Mouse (Mus musculus) stomach, postnatal 0 days (tissue): ENCODE measurements around the gene Socs7. TPM values are rescaled to one million over a fixed set of nuclear protein-coding genes. Genes with fewer than 3 reads are reported as not detected.

Experiments
- ATAC-seq: fragments of 200-750 bp; cut with Nextera tagmentation; 2 replicates; pipeline ENCODE4 v1.8.0; 2017; ENCODE audit not compliant: low FRiP score, low TSS enrichment
- DNase-seq: peaks from one replicate; pipeline ENCODE4 v3.0.0-alpha.2; 2016; ENCODE audit warnings: low spot score
- H3K27ac ChIP-seq: fragments of 300-500 bp; sonication (generic); replicated peaks from 2 replicates; pipeline ENCODE4 v1.5.1; 2014; ENCODE audit warnings: mild to moderate bottlenecking, control low read depth
- H3K27me3 ChIP-seq: fragments of 300-500 bp; sonication (generic); 2 replicates; pipeline ENCODE4 v1.6.1; 2014; ENCODE audit warnings: low read length; ENCODE audit not compliant: control insufficient read depth, insufficient read depth
- H3K36me3 ChIP-seq: fragments of 300-500 bp; sonication (generic); 2 replicates; pipeline ENCODE4 v1.6.1; 2014; ENCODE audit warnings: low read length, mixed read lengths; ENCODE audit not compliant: control insufficient read depth, insufficient read depth
- H3K4me1 ChIP-seq: fragments of 300-500 bp; sonication (generic); replicated peaks from 2 replicates; pipeline ENCODE4 v1.6.1; 2014; ENCODE audit warnings: antibody characterized with exemption; ENCODE audit not compliant: control insufficient read depth, insufficient read depth
- H3K4me2 ChIP-seq: fragments of 300-500 bp; sonication (generic); replicated peaks from 2 replicates; pipeline ENCODE4 v1.6.1; 2014; ENCODE audit warnings: low read depth, mild to moderate bottlenecking, control low read depth, moderate library complexity
- H3K4me3 ChIP-seq: fragments of 300-500 bp; sonication (generic); 2 replicates; pipeline ENCODE4 v1.5.1; 2014; ENCODE audit warnings: low read depth, low read length, control low read depth
- H3K9ac ChIP-seq: fragments of 300-500 bp; sonication (generic); 2 replicates; pipeline ENCODE4 v1.6.1; 2014; ENCODE audit warnings: mild to moderate bottlenecking, low read length, control low read depth, mixed read lengths
- H3K9me3 ChIP-seq: fragments of 300-500 bp; sonication (generic); 2 replicates; pipeline ENCODE4 v1.6.1; 2016; ENCODE audit warnings: low read length; ENCODE audit not compliant: control insufficient read depth
- CTCF ChIP-seq: IDR thresholded peaks from 2 replicates; pipeline ENCODE4 v1.5.1; 2016; ENCODE audit warnings: antibody characterized with exemption, low read depth, mild to moderate bottlenecking, moderate library complexity
- EP300 ChIP-seq: optimal IDR thresholded peaks from 2 replicates; pipeline ENCODE3; 2016; ENCODE audit warnings: antibody characterized with exemption
- WGBS: fragments of 180-500 bp; shearing (Covaris S2); extraction: QIAGEN DNeasy Blood & Tissue Kit; methylation state at CpG from one replicate; pipeline ENCODE4 v1.1.7; 2014; 5-methylcytosine and 5-hydroxymethylcytosine counted together
- polyA plus RNA-seq: library from polyadenylated mRNA; unstranded; fragments of >200 nt; fragmentation: Nextera tagmentation; extraction: Ambion mirVana; gene quantifications from 2 replicates; pipeline ENCODE4 v1.2.1, GENCODE M21; 2015

Gene Socs7
- polyA plus RNA-seq, 1 experiment from 2014 or later: 1.3 TPM

DNA sequence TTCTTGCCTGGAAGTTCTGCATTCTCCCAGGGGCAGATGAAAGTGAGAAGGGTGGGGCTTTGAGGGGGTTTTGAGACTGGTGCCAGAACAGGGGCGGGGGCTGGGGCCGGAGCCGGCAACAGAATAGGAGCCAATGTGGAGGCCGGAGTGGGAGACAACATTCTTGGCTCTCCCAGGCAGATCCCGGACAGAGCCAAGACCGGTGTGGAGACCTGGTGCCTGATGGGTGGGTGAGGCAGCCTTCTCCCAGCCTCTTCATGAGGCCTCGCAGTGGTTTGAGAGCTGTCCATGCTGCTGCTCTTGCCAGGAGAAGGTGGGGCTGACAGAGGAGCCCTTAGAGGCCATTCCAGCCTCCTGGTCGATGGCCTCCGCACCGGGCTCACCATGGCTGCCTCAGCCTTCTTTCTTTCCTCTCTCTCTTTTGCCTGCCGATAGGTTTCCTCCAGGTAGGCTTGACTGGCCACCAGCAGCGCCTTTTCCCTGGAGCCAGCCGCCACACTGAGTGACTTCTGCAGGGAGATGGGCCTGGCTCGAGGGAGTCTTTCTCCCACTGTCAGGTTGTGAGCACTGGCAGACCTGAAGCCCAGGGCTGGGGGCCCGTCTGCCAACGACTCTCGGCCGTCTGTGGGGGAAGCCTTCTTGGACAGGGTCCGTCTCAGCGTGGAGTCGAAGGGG is 23.9 kb upstream of the Socs7 start:
- DNase-seq (peak; percentile 56), ATAC-seq (peak; percentile 58; the same call in 1 of the 2 replicates)
- Histone ChIP-seq H3K4me2 (peak overlapping the region; percentile 47), H3K27me3 (no peaks in the 10 kb centered on the region), H3K9me3 (no peaks in the 10 kb centered on the region), H3K9ac (peak overlapping the region; percentile 52), H3K4me1 (no peaks in the 10 kb centered on the region), H3K4me3 (no peak overlapping the region), H3K36me3 (no peaks in the 10 kb centered on the region), H3K27ac (peak overlapping the region; percentile 78)
- TF ChIP-seq CTCF (no peak), EP300 (no peak)
- 30% methylated on average over 21 of the region's 21 CpGs for WGBS

DNA sequence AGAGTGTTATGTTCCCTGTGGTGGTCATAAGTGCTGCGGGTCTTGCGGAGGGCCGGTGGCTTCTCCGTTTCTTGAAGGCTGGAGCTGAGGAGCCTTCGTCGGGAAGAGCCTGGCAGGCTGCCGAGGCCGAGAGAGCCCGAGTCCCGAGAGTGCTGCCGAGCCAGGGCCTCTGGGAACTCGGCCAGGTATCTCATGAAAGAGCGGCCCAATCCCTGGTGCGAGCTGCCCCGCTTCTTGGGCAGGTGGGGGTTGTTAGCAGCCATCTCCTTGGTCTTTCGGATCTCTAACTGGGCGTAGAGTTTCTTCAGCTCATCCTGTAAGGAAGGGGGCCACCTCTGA is 23.4 kb upstream of the Socs7 start:
- DNase-seq (peak; percentile 78), ATAC-seq (peak; percentile 13; the same call in 1 of the 2 replicates)
- peak overlapping the region; percentile 47 for H3K4me2 ChIP-seq
- WGBS: 24% methylated on average over 17 of the region's 17 CpGs
- no peaks in the 10 kb centered on the region for H3K4me1 ChIP-seq
- H3K9ac ChIP-seq: peak overlapping the region; percentile 52
- TF ChIP-seq CTCF: no peak
- TF ChIP-seq EP300: no peak
- no peak overlapping the region for H3K4me3 ChIP-seq
- H3K27me3 ChIP-seq: no peaks in the 10 kb centered on the region
- H3K27ac ChIP-seq: peak overlapping the region; percentile 78
- H3K9me3 ChIP-seq: no peaks in the 10 kb centered on the region
- H3K36me3 ChIP-seq: no peaks in the 10 kb centered on the region

DNA sequence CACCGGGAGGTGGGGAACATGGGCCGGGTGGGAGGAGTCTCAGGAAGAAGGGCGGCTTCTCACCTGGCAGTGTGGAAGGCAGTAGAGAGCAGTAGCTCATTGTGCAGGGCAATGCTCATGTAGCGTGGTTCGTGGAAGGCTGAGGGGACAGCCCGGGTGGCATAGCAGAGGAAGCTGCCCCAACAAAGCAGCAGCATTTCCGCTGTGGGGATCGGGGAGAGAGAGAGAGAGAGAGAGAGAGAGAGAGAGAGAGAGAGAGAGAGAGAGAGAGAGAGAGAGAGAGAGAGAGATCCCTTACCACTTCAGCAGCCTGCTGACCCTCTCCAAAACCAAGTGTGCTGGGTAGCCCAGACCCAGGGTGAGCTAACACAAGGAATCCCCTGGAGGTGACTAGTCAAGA is 19.2 kb upstream of the Socs7 start:
- 29% methylated on average over 8 of the region's 8 CpGs for WGBS
- DNase-seq (no peak), ATAC-seq (peak; percentile 17; the same call in 1 of the 2 replicates)
- no peak overlapping the region for H3K9ac ChIP-seq
- H3K27ac ChIP-seq: no peak overlapping the region
- no peaks in the 10 kb centered on the region for H3K9me3 ChIP-seq
- TF ChIP-seq EP300: no peak
- TF ChIP-seq CTCF: no peak
- peak overlapping the region; percentile 31; the same call in 1 of the 2 replicates for H3K4me2 ChIP-seq
- no peaks in the 10 kb centered on the region for H3K27me3 ChIP-seq
- no peaks in the 10 kb centered on the region for H3K36me3 ChIP-seq
- no peaks in the 10 kb centered on the region for H3K4me1 ChIP-seq
- no peak overlapping the region for H3K4me3 ChIP-seq

DNA sequence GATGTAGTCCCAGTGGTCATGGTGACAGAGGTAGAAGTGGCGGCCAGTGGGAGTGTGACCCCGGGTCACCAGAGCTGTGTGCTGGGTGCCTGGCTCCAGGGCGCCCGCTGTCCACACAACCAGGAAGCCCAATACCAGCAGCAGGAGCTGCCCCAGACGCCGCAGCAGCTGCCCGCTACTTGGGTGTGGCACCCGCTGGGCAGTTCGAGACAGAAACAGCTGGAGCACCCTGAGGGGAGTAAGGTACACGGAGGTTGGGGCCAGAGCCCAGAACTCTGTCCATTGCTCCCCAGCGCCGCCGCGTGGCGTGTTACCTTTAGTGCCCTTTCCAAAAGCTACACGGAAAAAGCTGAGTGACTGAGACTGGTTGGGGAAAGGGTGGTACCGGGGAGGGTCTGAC is 18.7 kb upstream of the Socs7 start:
- TF ChIP-seq EP300 (no peak), CTCF (peak; percentile 64)

DNA sequence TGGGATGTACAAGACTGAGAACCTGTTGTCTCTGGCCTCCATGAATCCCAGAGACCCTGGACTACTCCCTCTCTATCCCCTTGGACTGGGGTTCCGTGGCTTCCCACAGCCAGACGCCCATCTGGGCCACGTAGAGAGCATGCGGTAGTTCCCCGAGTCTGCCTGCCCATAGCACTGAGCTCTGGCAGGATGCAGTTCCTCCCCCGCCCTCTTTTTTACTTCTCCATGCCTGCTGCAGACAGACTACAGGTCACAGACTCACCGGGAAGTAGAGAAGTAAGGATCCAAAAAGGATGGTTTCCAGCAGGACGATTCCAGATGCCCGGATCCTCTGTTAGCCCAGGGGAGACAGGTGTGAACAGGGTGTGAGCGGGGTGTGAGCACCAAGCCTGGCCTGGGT is 16.9 kb upstream of the Socs7 start:
- Histone ChIP-seq H3K9me3 (no peaks in the 10 kb centered on the region), H3K4me3 (no peak overlapping the region), H3K27ac (no peak overlapping the region), H3K9ac (no peak overlapping the region), H3K27me3 (no peaks in the 10 kb centered on the region), H3K4me1 (0 out of 2 replicates have a peak, but pooled peaks cover 3% of the 10 kb centered on the region), H3K36me3 (no peaks in the 10 kb centered on the region), H3K4me2 (no peak overlapping the region)
- TF ChIP-seq CTCF (no peak), EP300 (no peak)
- DNase-seq: no peak
- 64% methylated on average over 10 of the region's 10 CpGs for WGBS
- ATAC-seq: no peak

More for the DNA sequence above, 18.7 kb upstream of the Socs7 start:
- 29% methylated on average over 17 of the region's 17 CpGs for WGBS
- Histone ChIP-seq H3K36me3 (no peaks in the 10 kb centered on the region), H3K9me3 (no peaks in the 10 kb centered on the region), H3K27ac (no peak overlapping the region), H3K9ac (0 out of 2 replicates have a peak overlapping the region, but pooled peaks have one; percentile 13), H3K4me1 (no peaks in the 10 kb centered on the region), H3K4me2 (peak overlapping the region; percentile 31), H3K4me3 (no peak overlapping the region), H3K27me3 (no peaks in the 10 kb centered on the region)
- ATAC-seq (peak; percentile 61; the same call in 1 of the 2 replicates), DNase-seq (peak; percentile 81)

DNA sequence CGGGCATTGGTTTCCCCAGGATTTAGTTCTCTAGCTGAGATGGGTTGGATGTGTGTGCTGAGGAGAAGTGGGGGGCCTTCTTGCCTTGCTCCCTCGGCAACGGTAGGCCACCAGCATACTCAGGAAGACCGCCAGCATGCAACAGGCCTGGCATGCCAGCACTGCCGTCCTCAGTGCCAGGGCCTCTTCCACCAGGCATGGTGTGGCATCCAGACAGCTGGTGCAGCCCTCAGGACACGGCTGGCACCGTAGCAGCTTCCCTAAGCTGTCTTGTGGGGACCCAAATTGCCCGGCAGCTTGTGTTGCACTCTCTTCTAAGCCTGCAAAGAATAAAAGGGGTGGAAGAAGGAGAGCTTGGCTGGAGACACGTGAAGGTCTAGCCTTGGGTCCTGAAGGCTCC is 16.0 kb upstream of the Socs7 start:
- H3K9me3 ChIP-seq: no peaks in the 10 kb centered on the region
- no peaks in the 10 kb centered on the region for H3K27me3 ChIP-seq
- ATAC-seq (no peak), DNase-seq (no peak)
- H3K36me3 ChIP-seq: no peaks in the 10 kb centered on the region
- no peak for TF ChIP-seq EP300
- TF ChIP-seq CTCF: no peak
- no peak overlapping the region for H3K4me3 ChIP-seq
- H3K9ac ChIP-seq: no peak overlapping the region
- 0 out of 2 replicates have a peak, but pooled peaks cover 3% of the 10 kb centered on the region for H3K4me1 ChIP-seq
- 87% methylated on average over 9 of the region's 9 CpGs for WGBS
- H3K27ac ChIP-seq: no peak overlapping the region
- no peak overlapping the region for H3K4me2 ChIP-seq
